Mouse (Mus musculus): ENCODE results near the gene Stxbp6. TPM values are rescaled to one million over a fixed set of nuclear protein-coding genes. Genes with fewer than 3 reads are reported as not detected.

Stxbp6 gene
- polyA plus RNA-seq, 1 experiment, result 6.1 TPM

DNA sequence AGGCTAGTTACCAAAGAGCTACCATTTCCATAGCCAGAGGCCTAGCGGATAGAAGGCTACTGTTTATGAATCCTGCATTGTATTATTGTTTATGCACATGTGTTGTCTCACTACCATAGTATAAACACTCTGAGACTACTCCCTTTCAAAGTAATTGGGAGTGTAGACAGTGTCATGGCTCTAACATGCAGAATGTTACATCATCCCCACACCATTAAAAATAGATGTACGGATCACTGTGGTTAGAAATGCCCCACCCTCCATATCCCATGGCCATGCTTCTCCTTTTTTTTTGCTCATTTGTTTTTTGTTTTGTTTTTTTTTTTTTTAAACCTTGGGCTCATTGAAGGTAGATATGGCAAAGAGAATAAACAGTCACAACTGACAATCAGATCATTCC lies 154.9 kb downstream of the Stxbp6 start:
- no peaks in the 10 kb centered on the region for H3K27me3 ChIP-seq (ENCODE audit: control insufficient read depth, insufficient read depth, low read length)
- no peak for TF ChIP-seq POLR2A (IDR thresholded peaks at IDR 0.05; ENCODE audit: control insufficient read depth, low read depth, low read length)
- no peak for TF ChIP-seq CTCF (IDR thresholded peaks at IDR 0.05; ENCODE audit: control insufficient read depth, insufficient read depth, insufficient replicate concordance, low read depth, low read length)
- no peak overlapping the region for H3K4me3 ChIP-seq (ENCODE audit: control insufficient read depth, low read depth, low read length)
- no peak overlapping the region for H3K27ac ChIP-seq (ENCODE audit: control insufficient read depth, insufficient read depth, low read depth, low read length)
- no peaks in the 10 kb centered on the region for H3K36me3 ChIP-seq (ENCODE audit: control insufficient read depth, insufficient read depth, low read length)
- H3K4me1 ChIP-seq (ENCODE audit: control insufficient read depth, insufficient read depth, low read length), result no peaks in the 10 kb centered on the region

DNA sequence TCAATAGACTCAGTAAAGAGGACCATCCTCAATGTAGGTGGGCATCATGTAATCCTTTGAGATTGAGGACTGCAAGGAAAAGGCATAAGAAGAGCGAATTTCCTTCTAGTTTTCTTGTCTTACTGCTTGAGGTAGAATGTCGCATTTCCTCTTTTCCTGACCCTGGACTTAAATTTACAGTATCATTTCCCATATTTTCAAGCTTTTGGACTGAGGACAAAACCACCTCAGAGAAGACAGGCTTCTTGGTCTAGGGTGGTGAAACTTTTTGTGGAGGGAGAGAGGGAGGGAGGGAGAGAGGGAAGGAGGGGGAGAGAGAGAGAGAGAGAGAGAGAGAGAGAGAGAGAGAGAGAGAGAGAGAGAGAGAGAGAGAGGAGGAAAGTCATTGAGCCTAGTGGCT lies 155.6 kb downstream of the Stxbp6 start:
- TF ChIP-seq POLR2A (IDR thresholded peaks at IDR 0.05; ENCODE audit: control insufficient read depth, low read depth, low read length), result no peak
- no peak for TF ChIP-seq CTCF (IDR thresholded peaks at IDR 0.05; ENCODE audit: control insufficient read depth, insufficient read depth, insufficient replicate concordance, low read depth, low read length)
- no peaks in the 10 kb centered on the region for H3K4me1 ChIP-seq (ENCODE audit: control insufficient read depth, insufficient read depth, low read length)

GRCm38 (mm10) chr12:44913854-44914253 lies 160.7 kb downstream of the Stxbp6 start:
- Histone ChIP-seq H3K4me1 (ENCODE audit: control insufficient read depth, insufficient read depth, low read length) (no peaks in the 10 kb centered on the region), H3K36me3 (ENCODE audit: control insufficient read depth, insufficient read depth, low read length) (no peaks in the 10 kb centered on the region), H3K27ac (ENCODE audit: control insufficient read depth, insufficient read depth, low read depth, low read length) (no peak overlapping the region), H3K4me3 (ENCODE audit: control insufficient read depth, low read depth, low read length) (no peak overlapping the region), H3K27me3 (ENCODE audit: control insufficient read depth, insufficient read depth, low read length) (no peaks in the 10 kb centered on the region)
- TF ChIP-seq CTCF (IDR thresholded peaks at IDR 0.05; ENCODE audit: control insufficient read depth, insufficient read depth, insufficient replicate concordance, low read depth, low read length) (no peak), POLR2A (IDR thresholded peaks at IDR 0.05; ENCODE audit: control insufficient read depth, low read depth, low read length) (no peak)

More for the DNA sequence above, 155.6 kb downstream of the Stxbp6 start:
- H3K4me3 ChIP-seq (ENCODE audit: control insufficient read depth, low read depth, low read length), result no peak overlapping the region
- no peaks in the 10 kb centered on the region for H3K36me3 ChIP-seq (ENCODE audit: control insufficient read depth, insufficient read depth, low read length)
- no peaks in the 10 kb centered on the region for H3K27me3 ChIP-seq (ENCODE audit: control insufficient read depth, insufficient read depth, low read length)
- no peak overlapping the region for H3K27ac ChIP-seq (ENCODE audit: control insufficient read depth, insufficient read depth, low read depth, low read length)

DNA sequence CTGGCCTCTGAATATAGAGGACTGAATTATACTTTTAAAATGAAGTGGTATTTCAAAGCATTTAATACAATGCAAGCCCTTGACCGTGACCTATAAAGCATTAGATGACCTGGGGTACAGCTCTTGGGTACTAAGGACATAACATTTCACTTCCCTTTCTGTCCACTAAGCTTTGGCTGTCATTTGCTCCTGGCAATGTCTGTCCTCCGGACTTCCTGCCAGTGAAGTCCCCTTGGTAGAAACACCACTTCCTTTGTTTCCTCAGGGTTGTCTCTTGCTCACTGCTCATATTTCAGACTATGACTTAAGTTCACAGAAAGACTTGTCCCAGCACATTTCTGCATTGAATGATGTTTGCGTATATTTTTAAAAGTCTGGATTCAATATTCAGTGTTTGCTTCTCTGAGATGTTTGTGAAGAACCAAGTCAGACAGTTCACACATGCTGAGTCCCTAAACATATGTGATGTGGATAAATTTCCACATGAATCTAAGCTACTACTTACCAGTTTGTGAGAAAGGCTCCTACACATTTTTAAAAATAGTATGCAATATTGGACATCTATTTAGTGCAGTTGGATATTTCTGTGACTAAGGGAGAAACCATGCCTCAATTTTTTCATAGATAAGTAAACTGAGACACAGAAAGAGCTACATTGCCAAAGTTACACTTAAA lies 166.3 kb downstream of the Stxbp6 start:
- H3K4me3 ChIP-seq (ENCODE audit: control insufficient read depth, low read depth, low read length), result no peak overlapping the region
- no peaks in the 10 kb centered on the region for H3K36me3 ChIP-seq (ENCODE audit: control insufficient read depth, insufficient read depth, low read length)
- no peak overlapping the region for H3K27ac ChIP-seq (ENCODE audit: control insufficient read depth, insufficient read depth, low read depth, low read length)
- H3K27me3 ChIP-seq (ENCODE audit: control insufficient read depth, insufficient read depth, low read length), result no peaks in the 10 kb centered on the region
- no peaks in the 10 kb centered on the region for H3K4me1 ChIP-seq (ENCODE audit: control insufficient read depth, insufficient read depth, low read length)
- TF ChIP-seq CTCF (IDR thresholded peaks at IDR 0.05; ENCODE audit: control insufficient read depth, insufficient read depth, insufficient replicate concordance, low read depth, low read length) (no peak), POLR2A (IDR thresholded peaks at IDR 0.05; ENCODE audit: control insufficient read depth, low read depth, low read length) (no peak)

DNA sequence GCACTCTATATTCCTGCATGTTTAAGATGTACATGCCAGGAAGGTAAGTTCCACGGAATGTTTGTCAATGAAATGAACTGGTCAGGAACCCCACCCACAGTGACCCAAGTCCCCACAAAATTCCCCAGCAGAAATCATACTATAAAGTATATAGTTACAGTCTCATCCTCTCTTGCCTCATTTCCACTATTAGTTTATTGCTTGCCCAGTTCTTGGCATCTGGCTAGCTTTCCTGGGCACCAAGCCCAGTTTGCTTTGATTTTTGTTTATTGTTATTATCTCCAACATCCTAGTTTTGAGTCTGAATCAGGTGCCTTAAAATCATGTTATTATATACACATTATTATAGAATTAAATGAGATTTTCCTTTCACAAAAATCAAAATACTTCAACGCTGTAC lies 168.5 kb downstream of the Stxbp6 start:
- TF ChIP-seq CTCF (IDR thresholded peaks at IDR 0.05; ENCODE audit: control insufficient read depth, insufficient read depth, insufficient replicate concordance, low read depth, low read length) (no peak), POLR2A (IDR thresholded peaks at IDR 0.05; ENCODE audit: control insufficient read depth, low read depth, low read length) (no peak)
- no peak overlapping the region for H3K27ac ChIP-seq (ENCODE audit: control insufficient read depth, insufficient read depth, low read depth, low read length)

GRCm38 (mm10) chr12:44903205-44903732 lies 171.2 kb downstream of the Stxbp6 start:
- Histone ChIP-seq H3K4me1 (ENCODE audit: control insufficient read depth, insufficient read depth, low read length) (no peaks in the 10 kb centered on the region), H3K4me3 (ENCODE audit: control insufficient read depth, low read depth, low read length) (no peak overlapping the region), H3K27me3 (ENCODE audit: control insufficient read depth, insufficient read depth, low read length) (no peaks in the 10 kb centered on the region), H3K27ac (ENCODE audit: control insufficient read depth, insufficient read depth, low read depth, low read length) (no peak overlapping the region), H3K36me3 (ENCODE audit: control insufficient read depth, insufficient read depth, low read length) (no peaks in the 10 kb centered on the region)
- TF ChIP-seq POLR2A (IDR thresholded peaks at IDR 0.05; ENCODE audit: control insufficient read depth, low read depth, low read length) (no peak), CTCF (IDR thresholded peaks at IDR 0.05; ENCODE audit: control insufficient read depth, insufficient read depth, insufficient replicate concordance, low read depth, low read length) (no peak)

More for the DNA sequence above, 168.5 kb downstream of the Stxbp6 start:
- no peaks in the 10 kb centered on the region for H3K4me1 ChIP-seq (ENCODE audit: control insufficient read depth, insufficient read depth, low read length)
- H3K4me3 ChIP-seq (ENCODE audit: control insufficient read depth, low read depth, low read length), result no peak overlapping the region
- no peaks in the 10 kb centered on the region for H3K36me3 ChIP-seq (ENCODE audit: control insufficient read depth, insufficient read depth, low read length)
- no peaks in the 10 kb centered on the region for H3K27me3 ChIP-seq (ENCODE audit: control insufficient read depth, insufficient read depth, low read length)

DNA sequence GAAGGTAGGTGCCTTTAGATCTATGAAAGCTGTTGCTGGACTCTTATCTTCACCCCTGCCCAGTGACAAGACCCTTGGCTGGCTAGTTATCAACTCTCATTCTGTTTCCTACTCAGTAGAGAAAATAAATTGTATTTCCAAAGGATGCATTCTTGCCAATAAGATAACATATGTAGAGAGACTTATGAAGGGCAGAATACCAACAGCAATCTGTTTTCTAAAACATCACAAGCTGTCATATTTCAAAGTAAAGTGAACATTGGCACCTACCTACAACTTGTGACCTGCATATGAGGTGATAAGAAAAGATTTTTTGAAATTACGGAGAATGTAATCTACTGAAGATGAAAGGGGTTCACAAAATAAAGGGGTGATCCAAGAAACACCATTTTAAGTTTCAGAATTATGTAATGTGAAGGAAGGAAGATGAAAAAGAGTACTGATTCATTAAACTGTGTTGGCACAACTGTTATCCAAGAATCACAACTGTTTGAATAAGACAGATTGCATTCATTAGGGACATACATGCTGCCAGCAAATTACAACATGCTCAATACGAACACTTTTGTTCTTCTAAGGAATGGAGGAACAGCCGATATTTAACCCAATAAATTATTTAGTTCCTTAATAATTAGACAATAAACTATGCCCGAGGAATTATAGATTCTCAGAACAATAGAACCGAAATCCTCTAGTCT lies 175.2 kb downstream of the Stxbp6 start:
- H3K27ac ChIP-seq (ENCODE audit: control insufficient read depth, insufficient read depth, low read depth, low read length), result no peak overlapping the region
- TF ChIP-seq CTCF (IDR thresholded peaks at IDR 0.05; ENCODE audit: control insufficient read depth, insufficient read depth, insufficient replicate concordance, low read depth, low read length) (no peak), POLR2A (IDR thresholded peaks at IDR 0.05; ENCODE audit: control insufficient read depth, low read depth, low read length) (no peak)

More for the DNA sequence above, 175.2 kb downstream of the Stxbp6 start:
- Histone ChIP-seq H3K27me3 (ENCODE audit: control insufficient read depth, insufficient read depth, low read length) (no peaks in the 10 kb centered on the region), H3K36me3 (ENCODE audit: control insufficient read depth, insufficient read depth, low read length) (no peaks in the 10 kb centered on the region), H3K4me1 (ENCODE audit: control insufficient read depth, insufficient read depth, low read length) (no peaks in the 10 kb centered on the region), H3K4me3 (ENCODE audit: control insufficient read depth, low read depth, low read length) (no peak overlapping the region)

All from testis, adult 2 months (tissue).